Mouse (Mus musculus) embryo, embryonic 10 days (tissue): ENCODE data around the gene Ppp1r8.

Source experiments
- DNase-seq: peaks from one replicate; pipeline ENCODE4 v3.0.0-alpha.2; 2015; ENCODE audit warnings: low spot score

The Ppp1r8 gene

DNA sequence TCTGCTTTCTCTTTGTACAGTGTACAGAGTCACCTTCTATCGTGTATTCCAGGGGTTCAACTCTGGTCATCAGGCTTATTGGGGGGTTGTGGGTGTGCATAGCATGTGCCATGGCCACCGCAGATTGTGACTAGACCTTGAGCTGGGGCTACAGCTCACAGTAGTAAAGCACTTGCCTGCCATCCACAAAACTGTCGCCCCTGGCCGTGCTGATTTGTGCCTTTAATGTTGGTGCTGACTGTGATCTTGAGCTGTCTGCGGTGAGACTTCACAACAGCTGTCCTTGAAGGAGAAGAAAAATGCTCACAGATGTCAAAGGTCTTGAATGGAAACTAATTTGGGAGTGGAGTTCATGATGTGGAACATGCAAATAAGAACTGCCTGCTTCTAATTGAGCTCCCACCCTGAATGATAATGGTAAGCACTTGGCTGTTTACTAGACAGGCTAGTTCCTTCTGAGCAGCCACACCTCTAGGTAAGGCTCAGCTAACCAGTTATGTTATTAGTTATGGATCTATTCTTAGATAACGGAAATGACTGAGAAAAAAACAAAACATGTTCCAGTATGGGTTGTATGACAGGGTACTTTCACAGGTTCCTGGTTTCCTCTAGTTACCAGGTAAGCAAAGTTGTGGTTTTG lies 64.3 kb downstream of the Ppp1r8 start:
- no peak for DNase-seq
